ENCODE assay signal across 28 mouse cellular contexts in genomic region chr11:95890462-95891051, GRCm38 (mm10). TPM values are rescaled to one million over a fixed set of nuclear protein-coding genes. Genes with fewer than 3 reads are reported as not detected.
A peak's percentile ranks its signal among the peaks of the same experiment; 100 is the strongest.
DNase-seq lines count a peak whose midpoint lies in the region; ATAC-seq and TF ChIP-seq lines count a peak whose summit lies in the region.
"Had no signal": no experiment of that assay in that cellular context is flagged by ENCODE, and none has a peak within 500 bp of the region (broad histone marks: within the 10 kb centered on the region; RNA-seq: fewer than 3 reads in every experiment).

No protein-coding gene starts in this region.

- POLR2A ChIA-PET in Patski (lab: Charles Lee): interaction anchor here (0.6 kb wide), 1 partner anchor 64 kb away, joined by 3 read pairs; no protein-coding TSS in a partner anchor

- peak; percentile 52 for TF ChIP-seq CTCF in kidney, postnatal 0 days (IDR thresholded peaks at IDR 0.05; ENCODE audit: low read depth)
- TF ChIP-seq CTCF in liver, postnatal 0 days (IDR thresholded peaks at IDR 0.05; ENCODE audit: low read depth): 0 out of 2 replicates have a peak, but pooled peaks have one; percentile 8
- peak; percentile 60 for TF ChIP-seq CTCF in Patski (IDR thresholded peaks at IDR 0.05)

- no peaks in the 10 kb centered on the region for H3K4me1 ChIP-seq in kidney, postnatal 0 days (replicated peaks; ENCODE audit: insufficient read depth, low read length)
- H3K4me1 ChIP-seq in liver, postnatal 0 days (ENCODE audit: insufficient read depth): no peaks in the 10 kb centered on the region
- H3K4me1 ChIP-seq in liver, embryonic 12.5 days: no peaks in the 10 kb centered on the region
- H3K4me1 ChIP-seq: embryonic facial prominence, embryonic 15.5 days; forebrain, embryonic 10.5 days; forebrain, embryonic 15.5 days; heart, embryonic 15.5 days had no signal

- H3K4me2 ChIP-seq in kidney, postnatal 0 days (ENCODE audit: low read length): no peak overlapping the region
- H3K4me2 ChIP-seq in liver, postnatal 0 days (ENCODE audit: low read depth, low read length): no peak overlapping the region
- H3K4me2 ChIP-seq in liver, embryonic 12.5 days: no peak overlapping the region
- H3K4me2 ChIP-seq: embryonic facial prominence, embryonic 15.5 days; forebrain, embryonic 15.5 days; heart, embryonic 11.5 days; heart, embryonic 15.5 days; hindbrain, embryonic 14.5 days had no signal

- TF ChIP-seq EP300 in liver, postnatal 0 days (IDR thresholded peaks at IDR 0.05; ENCODE audit: low read depth): no peak

- H3K4me3 ChIP-seq in kidney, postnatal 0 days (replicated peaks; ENCODE audit: low read depth, low read length): no peak overlapping the region
- H3K4me3 ChIP-seq in liver, postnatal 0 days (ENCODE audit: low read depth, low read length): no peak overlapping the region
- no peak overlapping the region for H3K4me3 ChIP-seq in liver, embryonic 12.5 days
- H3K4me3 ChIP-seq: embryonic facial prominence, embryonic 15.5 days; erythroblast, embryonic 14.5 days; forebrain, embryonic 10.5 days; forebrain, embryonic 15.5 days; heart, adult 2 months; heart, embryonic 15.5 days had no signal

- H3K9me3 ChIP-seq in kidney, postnatal 0 days (replicated peaks; ENCODE audit: low read length): no peaks in the 10 kb centered on the region
- peaks cover 14% of the 10 kb centered on the region for H3K9me3 ChIP-seq in liver, postnatal 0 days (ENCODE audit: low read length)
- H3K9me3 ChIP-seq in liver, embryonic 12.5 days (replicated peaks): no peaks in the 10 kb centered on the region
- H3K9me3 ChIP-seq: embryonic facial prominence, embryonic 15.5 days; forebrain, embryonic 15.5 days; heart, embryonic 15.5 days had no signal

- WGBS in kidney, postnatal 0 days: 55% methylated on average over 2 of the region's 2 CpGs
- 61% methylated on average over 2 of the region's 2 CpGs for WGBS in liver, postnatal 0 days (ENCODE audit: insufficient replicate concordance)
- WGBS in liver, embryonic 12.5 days (ENCODE audit: insufficient replicate concordance): 52% methylated on average over 2 of the region's 2 CpGs

- ATAC-seq in kidney, postnatal 0 days (replicated peaks; ENCODE audit: low FRiP score, low read depth): no peak
- no peak for ATAC-seq in liver, postnatal 0 days
- ATAC-seq in liver, embryonic 12.5 days: no peak
- ATAC-seq in Patski: no peak
- ATAC-seq: forebrain, embryonic 15.5 days had no signal

- H3K27ac ChIP-seq in kidney, postnatal 0 days: no peak overlapping the region
- H3K27ac ChIP-seq in liver, postnatal 0 days (ENCODE audit: low read depth): no peak overlapping the region
- no peak overlapping the region for H3K27ac ChIP-seq in liver, embryonic 12.5 days
- H3K27ac ChIP-seq: embryonic facial prominence, embryonic 15.5 days; forebrain, embryonic 10.5 days; forebrain, embryonic 15.5 days; heart, adult 2 months; heart, embryonic 15.5 days; hindbrain, embryonic 14.5 days had no signal

- no peaks in the 10 kb centered on the region for H3K36me3 ChIP-seq in kidney, postnatal 0 days (ENCODE audit: insufficient read depth, low read length)
- H3K36me3 ChIP-seq in liver, postnatal 0 days (replicated peaks; ENCODE audit: insufficient read depth, low read length): no peaks in the 10 kb centered on the region
- no peaks in the 10 kb centered on the region for H3K36me3 ChIP-seq in liver, embryonic 12.5 days
- H3K36me3 ChIP-seq: embryonic facial prominence, embryonic 15.5 days; forebrain, embryonic 10.5 days; forebrain, embryonic 15.5 days; heart, embryonic 15.5 days had no signal

- DNase-seq in kidney, postnatal 0 days (ENCODE audit: low spot score): no peak
- no peak for DNase-seq in kidney, postnatal 36 days
- no peak for DNase-seq in liver, postnatal 0 days
- DNase-seq in ES-CJ7 (ENCODE audit: low read depth, low spot score) (peak; percentile 41), Patski (ENCODE audit: low read depth, low spot score) (no peak)
- no peak for DNase-seq in thymus, postnatal 14 days
- no peak for DNase-seq in heart, adult 18-20 months
- DNase-seq: adrenal gland, postnatal 10 days; cerebellum, adult 11 months; cerebellum, adult 8-10 months; cerebellum, postnatal 14 days; embryo, embryonic 11 days; gastrocnemius, postnatal 10 days; heart, adult 2 months; heart, postnatal 14 days had no signal

- no peak overlapping the region for H3K9ac ChIP-seq in kidney, postnatal 0 days (ENCODE audit: low read depth, low read length)
- no peak overlapping the region for H3K9ac ChIP-seq in liver, postnatal 0 days (replicated peaks)
- no peak overlapping the region for H3K9ac ChIP-seq in liver, embryonic 12.5 days
- H3K9ac ChIP-seq: embryonic facial prominence, embryonic 15.5 days; forebrain, embryonic 15.5 days; heart, embryonic 15.5 days; hindbrain, embryonic 14.5 days had no signal

- no peaks in the 10 kb centered on the region for H3K27me3 ChIP-seq in kidney, postnatal 0 days (ENCODE audit: insufficient read depth, low read length)
- H3K27me3 ChIP-seq in liver, postnatal 0 days (ENCODE audit: insufficient read depth, low read length): no peaks in the 10 kb centered on the region
- peaks cover 9% of the 10 kb centered on the region; the same call in 1 of the 2 replicates for H3K27me3 ChIP-seq in liver, embryonic 12.5 days (replicated peaks)
- no peaks in the 10 kb centered on the region for H3K27me3 ChIP-seq in Patski
- H3K27me3 ChIP-seq: embryonic facial prominence, embryonic 15.5 days; forebrain, embryonic 15.5 days; heart, embryonic 15.5 days had no signal

- in situ Hi-C loops in Patski (cut with MboI; ENCODE audit: low pct_unique_long_range_greater_than_20kb): loop anchor here (25.0 kb wide), 1 partner anchor 97 kb away; no protein-coding TSS in a partner anchor

- CTCF ChIA-PET in Patski (lab: Charles Lee): no interaction called here

RNA-seq across cellular contexts. Expression of gene B4galnt2, which starts 24.1 kb away (rescaled TPM):
- polyA plus RNA-seq in kidney, postnatal 0 days (2015; fragmentation: Nextera tagmentation; extraction: Ambion mirVana): 1.1 and 1.6 TPM in 2 replicates
- polyA plus RNA-seq in liver, postnatal 0 days (2015; fragmentation: Nextera tagmentation; extraction: Ambion mirVana): 0.14 and 0.18 TPM in 2 replicates
- 0.39 and 0.51 TPM in 2 replicates for polyA plus RNA-seq in liver, embryonic 12.5 days (2016; fragmentation: Nextera tagmentation; extraction: Ambion mirVana)
- polyA plus RNA-seq in Patski (2021): 0.21 TPM
- total RNA-seq in heart, adult 18-20 months (2021): not detected
- total RNA-seq: adrenal gland, postnatal 10 days; common myeloid progenitor, adult 5-6 weeks; gastrocnemius, postnatal 10 days; gastrocnemius, postnatal 4 days; heart, adult 2 months; heart, postnatal 14 days had no signal
- polyA plus RNA-seq: brain, embryonic 14.5 days; embryonic facial prominence, embryonic 11.5 days; erythroblast, embryonic 14.5 days; forebrain, embryonic 10.5 days; forebrain, embryonic 15.5 days; frontal cortex, adult 2 months; hindbrain, embryonic 14.5 days had no signal

RNA-seq across cellular contexts. Expression of gene Abi3, which starts 48.3 kb away (rescaled TPM):
- polyA plus RNA-seq in kidney, postnatal 0 days (2015; fragmentation: Nextera tagmentation; extraction: Ambion mirVana): 10.5 and 13.1 TPM in 2 replicates
- polyA plus RNA-seq in liver, postnatal 0 days (2015; fragmentation: Nextera tagmentation; extraction: Ambion mirVana): 9.8 and 10.2 TPM in 2 replicates
- polyA plus RNA-seq in liver, embryonic 12.5 days (2016; fragmentation: Nextera tagmentation; extraction: Ambion mirVana): 7.3 and 7.6 TPM in 2 replicates
- polyA plus RNA-seq in Patski (2021): not detected
- total RNA-seq in heart, adult 18-20 months (2021): 1 to 10 TPM; 9.2 to 9.9 TPM

RNA-seq across cellular contexts. Expression of gene Gngt2, which starts 53.5 kb away (rescaled TPM):
- 32.6 and 32.9 TPM in 2 replicates for polyA plus RNA-seq in kidney, postnatal 0 days (2015; fragmentation: Nextera tagmentation; extraction: Ambion mirVana)
- polyA plus RNA-seq in liver, postnatal 0 days (2015; fragmentation: Nextera tagmentation; extraction: Ambion mirVana): 30.2 and 32.2 TPM in 2 replicates
- polyA plus RNA-seq in liver, embryonic 12.5 days (2016; fragmentation: Nextera tagmentation; extraction: Ambion mirVana): 15.8 and 16.7 TPM in 2 replicates
- not detected for polyA plus RNA-seq in Patski (2021)
- 10 to 100 TPM; 19.2 to 22.1 TPM for total RNA-seq in heart, adult 18-20 months (2021)

Comparison
In these comparisons a context has a peak if more than half of its experiments do, and no peak if none do; other contexts are left out.
1. CTCF ChIP-seq: peak in every context shown above with its lines; median percentile 60 in Patski; 52 in kidney, postnatal 0 days; 8 in liver, postnatal 0 days.
2. RNA of gene Gngt2, which starts 53.5 kb away (polyA plus RNA-seq): 32.6 to 32.9 TPM in kidney, postnatal 0 days, 30.2 to 32.2 TPM in liver, postnatal 0 days and 15.8 to 16.7 TPM in liver, embryonic 12.5 days; not detected in Patski (single experiment); every median in the first group is over 10 times any median in the second.